Mouse (Mus musculus) heart, adult 2 months (tissue): ENCODE measurements around the gene Katnbl1. TPM values are rescaled to one million over a fixed set of nuclear protein-coding genes. Genes with fewer than 3 reads are reported as not detected.

Source experiments
- DNase-seq, 2 experiments: peaks; one replicate each; pipeline ENCODE4 v3.0.0; 2021
- H3K27ac ChIP-seq: fragments of 200-600 bp; 2 replicates; pipeline ENCODE4 v1.8.1; 2022
- H3K27me3 ChIP-seq: fragments of 200-500 bp; 2 replicates; pipeline ENCODE4 v1.6.1; 2012; ENCODE audit warnings: mild to moderate bottlenecking, low read length, inconsistent platforms, mixed read lengths; ENCODE audit not compliant: control insufficient read depth, insufficient read depth
- H3K36me3 ChIP-seq: fragments of 200-500 bp; 2 replicates; pipeline ENCODE4 v1.6.1; 2012; ENCODE audit warnings: low read length, inconsistent platforms; ENCODE audit not compliant: control insufficient read depth, insufficient read depth
- H3K4me1 ChIP-seq: fragments of 200-500 bp; 2 replicates; pipeline ENCODE4 v1.6.1; 2011; ENCODE audit warnings: low read length; ENCODE audit not compliant: control insufficient read depth, insufficient read depth
- H3K4me3 ChIP-seq: fragments of 200-600 bp; 2 replicates; pipeline ENCODE4 v1.8.1; 2022
- H3K79me2 ChIP-seq: fragments of 200-500 bp; replicated peaks from 2 replicates; pipeline ENCODE4 v1.6.1; 2012; ENCODE audit warnings: mild to moderate bottlenecking, inconsistent platforms, low read length, moderate library complexity, mixed read lengths; ENCODE audit not compliant: control insufficient read depth, insufficient read depth
- H3K9ac ChIP-seq: fragments of 200-500 bp; 2 replicates; pipeline ENCODE4 v1.6.1; 2012; ENCODE audit warnings: low read depth, mild to moderate bottlenecking, control low read depth, inconsistent platforms, low read length, mixed read lengths
- CTCF ChIP-seq: fragments of 200-600 bp; IDR thresholded peaks from 2 replicates; pipeline ENCODE4 v1.8.1; 2022; ENCODE audit warnings: antibody characterized with exemption, mild to moderate bottlenecking, moderate library complexity
- EP300 ChIP-seq: fragments of 200-500 bp; IDR thresholded peaks from 2 replicates; pipeline ENCODE4 v1.6.1; 2011; ENCODE audit warnings: low read depth, low read length, control low read depth; ENCODE audit not compliant: insufficient read depth
- POLR2A ChIP-seq: fragments of 200-500 bp; IDR thresholded peaks from 2 replicates; pipeline ENCODE4 v1.6.1; 2011; ENCODE audit warnings: mild to moderate bottlenecking, low read depth, low read length, control low read depth; ENCODE audit not compliant: insufficient read depth
- WGBS: fragments of 180-500 bp; shearing (Covaris S2); methylation state at CpG from one replicate; pipeline ENCODE4 v1.1.7; 2018; 5-methylcytosine and 5-hydroxymethylcytosine counted together
- intact Hi-C: fragments of 180-260 bp; cut with DNase I; formaldehyde crosslinking; loops from one replicate; pipeline ENCODE4 v1.15.1; 2025
- long read RNA-seq: library from polyadenylated mRNA; stranded (forward); transcript quantifications from one replicate; pipeline ENCODE4 v2.0.0, GENCODE M21; 2021
- polyA plus RNA-seq: library from polyadenylated mRNA; depleted of rRNA; stranded (reverse); fragments of >200 nt; gene quantifications from 2 replicates; pipeline ENCODE4 v1.2.3, GENCODE M21; 2012; rRNA removed
- total RNA-seq, 2 experiments: library from RNA; stranded (reverse); gene quantifications; 2 replicates each; pipeline ENCODE4 v1.2.3; 2021

The Katnbl1 gene
- total RNA-seq, result 1 to 10 TPM; 3.9 to 4.4 TPM
- polyA plus RNA-seq, result 1.2 and 2.7 TPM in 2 replicates
- long read RNA-seq, transcript Katnbl1-201 (10 exons, 2,886 nt), result major isoform, 8 of 10 reads
- long read RNA-seq, partial matches to known transcripts, result 0 of 10 reads
- long read RNA-seq, other reads (novel, unspliced or antisense), result 2 of 10 reads

DNA sequence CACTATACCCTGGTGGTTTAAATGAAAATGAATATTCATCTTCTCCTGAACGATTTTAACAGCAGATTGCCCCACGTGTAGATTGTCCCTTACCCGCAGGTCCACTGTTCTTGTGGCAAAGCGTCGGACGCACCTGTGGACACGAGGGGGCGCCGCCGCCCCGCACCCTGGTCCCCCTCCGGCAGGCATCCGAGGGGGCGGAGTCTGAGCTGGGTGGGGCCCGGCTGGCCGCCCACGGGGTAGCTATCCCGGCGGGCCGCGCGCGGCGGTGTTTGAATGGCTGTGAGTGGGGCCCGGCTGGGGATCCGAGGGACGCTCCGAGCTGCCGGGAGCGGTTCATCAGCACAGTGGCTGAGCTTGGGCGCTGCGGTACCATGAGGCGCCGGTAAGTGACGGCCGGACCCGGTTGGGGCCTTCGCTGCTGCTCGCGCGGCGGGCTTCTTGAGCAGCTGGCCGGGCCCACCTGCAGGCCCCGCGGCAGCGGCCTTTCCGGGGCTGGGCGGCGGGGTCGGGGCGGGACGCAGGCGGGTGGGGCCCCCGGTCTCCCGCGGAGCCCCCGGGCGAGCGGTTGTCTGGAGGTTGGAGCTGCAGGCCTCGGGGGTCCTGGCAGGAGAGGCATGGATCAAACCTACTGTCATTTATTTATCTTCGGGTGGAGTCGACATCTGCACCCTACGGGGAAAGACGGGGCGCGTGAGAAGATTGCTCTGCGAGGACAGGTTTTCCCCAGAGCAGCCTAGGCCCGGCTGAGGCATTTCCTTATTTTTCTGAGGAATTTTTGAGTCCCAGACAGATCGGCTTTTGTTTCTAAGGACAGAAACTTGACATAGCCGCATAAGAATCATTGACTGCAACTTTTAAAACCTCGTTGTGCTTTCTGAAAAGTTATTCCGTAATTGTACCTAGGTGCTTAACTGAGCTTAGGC, at the start of gene Katnbl1:
TSS of gene Katnbl1 (plus strand) at position 239 of the 926 bp plus-strand sequence.
- Histone ChIP-seq H3K79me2 (peaks cover 3% of the 10 kb centered on the region; the same call in 1 of the 2 replicates), H3K4me3 (peak within 1 kb of the TSS; percentile 74), H3K27me3 (no peaks in the 10 kb centered on the region), H3K4me1 (peaks cover 3% of the 10 kb centered on the region), H3K9ac (peak within 1 kb of the TSS; percentile 96), H3K36me3 (peaks cover 8% of the 10 kb centered on the region), H3K27ac (peak within 1 kb of the TSS; percentile 71)
- DNase-seq, result peak; percentile 95 to 97
- under 1% methylated on average over 72 of the region's 72 CpGs for WGBS
- intact Hi-C loops, result loop anchor here (1.0 to 2.0 kb wide), 2 partner anchors 76 to 102 kb away; partner anchors contain the start of gene Emc7
- TF ChIP-seq POLR2A (peak; percentile 29; the same call in 1 of the 2 replicates), CTCF (peak; percentile 99), EP300 (peak; percentile 79)

GRCm38 (mm10) chr2:112332051-112332898, 46.7 kb upstream of the Katnbl1 start:
- TF ChIP-seq POLR2A (no peak), EP300 (no peak), CTCF (no peak)
- Histone ChIP-seq H3K27ac (no peak overlapping the region), H3K4me3 (no peak overlapping the region), H3K4me1 (no peaks in the 10 kb centered on the region; the same call in 1 of the 2 replicates), H3K79me2 (no peaks in the 10 kb centered on the region), H3K27me3 (no peaks in the 10 kb centered on the region), H3K36me3 (no peaks in the 10 kb centered on the region), H3K9ac (no peak overlapping the region)
- DNase-seq, result no peak
- 57% methylated on average over 4 of the region's 4 CpGs for WGBS
- intact Hi-C loops, result no loop called here

DNA sequence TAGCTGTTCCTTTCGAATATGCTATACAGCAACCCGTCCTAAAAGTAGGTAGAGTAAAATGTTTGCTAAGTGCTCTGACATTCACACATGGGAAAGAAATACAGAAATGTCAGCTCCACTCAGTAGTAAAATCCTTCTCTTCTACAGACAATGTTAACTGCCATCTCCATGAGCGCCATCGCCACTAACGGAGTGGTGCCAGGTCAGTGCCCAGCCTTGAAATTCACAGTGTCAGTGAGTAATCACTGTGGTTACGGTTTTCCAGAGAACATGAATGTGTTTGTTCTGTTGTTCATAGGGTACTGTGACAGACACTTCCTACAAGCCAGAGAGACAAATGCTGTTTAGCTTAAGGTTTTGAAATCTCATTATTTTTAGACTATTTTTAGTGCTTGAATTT, 41.8 kb upstream of the Katnbl1 start:
- Histone ChIP-seq H3K27me3 (no peaks in the 10 kb centered on the region), H3K79me2 (no peaks in the 10 kb centered on the region), H3K27ac (no peak overlapping the region), H3K4me1 (no peaks in the 10 kb centered on the region; the same call in 1 of the 2 replicates), H3K9ac (no peak overlapping the region), H3K36me3 (no peaks in the 10 kb centered on the region; the same call in 1 of the 2 replicates), H3K4me3 (no peak overlapping the region)
- no peak for DNase-seq
- intact Hi-C loops, result no loop called here
- TF ChIP-seq POLR2A, result no peak
- 94% methylated on average over 6 of the region's 6 CpGs for WGBS

GRCm38 (mm10) chr2:112339736-112340135, 39.3 kb upstream of the Katnbl1 start:
- Histone ChIP-seq H3K36me3 (no peaks in the 10 kb centered on the region; the same call in 1 of the 2 replicates), H3K9ac (no peak overlapping the region), H3K4me3 (no peak overlapping the region), H3K4me1 (no peaks in the 10 kb centered on the region), H3K27me3 (no peaks in the 10 kb centered on the region), H3K79me2 (no peaks in the 10 kb centered on the region), H3K27ac (no peak overlapping the region)
- intact Hi-C loops, result loop anchor here (1.0 to 2.0 kb wide), 2 partner anchors 75 to 100 kb away; partner anchors contain the start of genes Lpcat4 and Slc12a6
- no peak for DNase-seq
- 91% methylated on average over 2 of the region's 2 CpGs for whole genome bisulfite sequencing
- peak; percentile 76 for TF ChIP-seq CTCF
- no peak for TF ChIP-seq POLR2A
- TF ChIP-seq EP300, result no peak

DNA sequence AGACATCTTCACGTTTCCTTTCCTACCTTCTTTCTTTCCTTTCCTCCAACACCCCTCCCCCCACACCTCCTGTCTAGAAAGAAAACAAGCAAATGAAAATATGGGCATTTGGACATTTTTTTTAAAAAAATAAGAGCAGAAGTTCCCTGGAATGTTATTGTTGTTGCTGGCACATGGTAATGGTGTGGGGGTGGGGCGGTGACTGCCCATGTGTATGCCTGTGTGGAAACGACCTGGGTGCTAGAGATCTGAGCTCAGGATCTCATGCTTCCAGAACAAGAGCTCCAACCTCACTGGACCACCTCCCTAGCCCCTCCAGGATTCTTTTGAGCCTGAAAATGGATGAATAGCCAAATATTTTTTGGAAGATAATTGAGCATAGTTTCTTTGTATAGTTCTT, 37.9 kb upstream of the Katnbl1 start:
- no peaks in the 10 kb centered on the region for H3K79me2 ChIP-seq
- intact Hi-C loops, result no loop called here
- no peak overlapping the region for H3K9ac ChIP-seq
- no peaks in the 10 kb centered on the region; the same call in 1 of the 2 replicates for H3K36me3 ChIP-seq
- TF ChIP-seq EP300 (no peak), CTCF (no peak), POLR2A (no peak)
- DNase-seq, result no peak
- H3K27ac ChIP-seq, result no peak overlapping the region
- H3K4me3 ChIP-seq, result no peak overlapping the region
- H3K27me3 ChIP-seq, result no peaks in the 10 kb centered on the region
- H3K4me1 ChIP-seq, result no peaks in the 10 kb centered on the region
- WGBS, result 49% methylated on average over 3 of the region's 3 CpGs
